Mouse (Mus musculus) heart, embryonic 16.5 days (tissue): Measurements from ENCODE around the gene Pfn5. TPM values are rescaled to one million over a fixed set of nuclear protein-coding genes. Genes with fewer than 3 reads are reported as not detected.
"Not testable (repeated sequence)": the region's sequence is repeated elsewhere in the genome, so short reads cannot be mapped to it uniquely, and the experiment has no call there.

ENCODE experiments used
- ATAC-seq: fragments of 200-750 bp; cut with Nextera tagmentation; replicated peaks from 2 replicates; pipeline ENCODE4 v1.8.0; 2017; ENCODE audit warnings: moderate number of reproducible peaks; ENCODE audit not compliant: insufficient read depth, low FRiP score; ENCODE audit errors: extremely low read depth
- H3K27ac ChIP-seq: fragments of 300-500 bp; sonication (generic); 2 replicates; pipeline ENCODE4 v1.5.1; 2014; ENCODE audit warnings: mild to moderate bottlenecking, low read length, control low read depth, moderate library complexity
- H3K27me3 ChIP-seq: fragments of 300-500 bp; sonication (generic); 2 replicates; pipeline ENCODE4 v1.6.1; 2014; ENCODE audit warnings: low read length, mixed read lengths; ENCODE audit not compliant: control insufficient read depth, insufficient read depth
- H3K36me3 ChIP-seq: fragments of 300-500 bp; sonication (generic); 2 replicates; pipeline ENCODE4 v1.6.1; 2014; ENCODE audit not compliant: control insufficient read depth, insufficient read depth
- H3K4me1 ChIP-seq: fragments of 300-500 bp; sonication (generic); 2 replicates; pipeline ENCODE4 v1.6.1; 2014; ENCODE audit warnings: low read length, mixed read lengths; ENCODE audit not compliant: control insufficient read depth, insufficient read depth
- H3K4me2 ChIP-seq: fragments of 300-500 bp; sonication (generic); 2 replicates; pipeline ENCODE4 v1.6.1; 2014; ENCODE audit warnings: low read depth, mild to moderate bottlenecking, control low read depth, low read length
- H3K4me3 ChIP-seq: fragments of 300-500 bp; sonication (generic); 2 replicates; pipeline ENCODE4 v1.5.1; 2014; ENCODE audit warnings: mild to moderate bottlenecking, control low read depth, low read length
- H3K9ac ChIP-seq: fragments of 300-500 bp; sonication (generic); 2 replicates; pipeline ENCODE4 v1.6.1; 2014; ENCODE audit warnings: low read length, control low read depth
- H3K9me3 ChIP-seq: fragments of 300-500 bp; sonication (generic); replicated peaks from 2 replicates; pipeline ENCODE4 v1.6.1; 2016; ENCODE audit warnings: low read length; ENCODE audit not compliant: control insufficient read depth
- WGBS: fragments of 180-500 bp; shearing (Covaris S2); extraction: QIAGEN DNeasy Blood & Tissue Kit; methylation state at CpG from one replicate; pipeline ENCODE4 v1.1.7; 2014; 5-methylcytosine and 5-hydroxymethylcytosine counted together
- polyA plus RNA-seq: library from polyadenylated mRNA; unstranded; fragments of >200 nt; fragmentation: Nextera tagmentation; extraction: Ambion mirVana; gene quantifications from 2 replicates; pipeline ENCODE4 v1.2.1, GENCODE M21; 2015

The Pfn5 gene
- polyA plus RNA-seq, result not detected in 2 replicates

- Histone ChIP-seq H3K9me3 (0 out of 2 replicates have a peak, but pooled peaks cover 4% of the 10 kb centered on the region), H3K27ac (no peak within 1 kb of the TSS), H3K4me3 (no peak within 1 kb of the TSS), H3K36me3 (no peaks in the 10 kb centered on the region), H3K9ac (no peak within 1 kb of the TSS), H3K4me1 (no peaks in the 10 kb centered on the region), H3K4me2 (no peak within 1 kb of the TSS), H3K27me3 (no peaks in the 10 kb centered on the region)
- WGBS, result 83% methylated on average over 2 of the region's 2 CpGs
- ATAC-seq, result no peak
These were observed at the start of gene Pfn5, which contains the start of gene Asb12 for GRCm38 (mm10) chrX:95557887-95558286. Gene Pfn5 (plus strand): TSS chrX:95558104. Gene Asb12 (minus strand): TSS chrX:95557987.

GRCm38 (mm10) chrX:95523883-95524282 is 34.0 kb upstream of the Pfn5 start:
- no peaks in the 10 kb centered on the region for H3K9me3 ChIP-seq
- ATAC-seq, result no peak
- H3K4me2 ChIP-seq, result no peak overlapping the region
- H3K36me3 ChIP-seq, result no peaks in the 10 kb centered on the region
- H3K4me1 ChIP-seq, result no peaks in the 10 kb centered on the region
- H3K27me3 ChIP-seq, result no peaks in the 10 kb centered on the region
- H3K27ac ChIP-seq, result no peak overlapping the region
- H3K4me3 ChIP-seq, result no peak overlapping the region
- H3K9ac ChIP-seq, result no peak overlapping the region

GRCm38 (mm10) chrX:95525166-95525565 is 32.7 kb upstream of the Pfn5 start:
- no peaks in the 10 kb centered on the region for H3K27me3 ChIP-seq
- WGBS, result 70% methylated on average over 2 of the region's 2 CpGs
- H3K4me2 ChIP-seq, result no peak overlapping the region
- no peaks in the 10 kb centered on the region for H3K4me1 ChIP-seq
- H3K9ac ChIP-seq, result no peak overlapping the region
- H3K36me3 ChIP-seq, result no peaks in the 10 kb centered on the region
- H3K27ac ChIP-seq, result no peak overlapping the region
- ATAC-seq, result no peak
- no peak overlapping the region for H3K4me3 ChIP-seq
- H3K9me3 ChIP-seq, result no peaks in the 10 kb centered on the region

GRCm38 (mm10) chrX:95535493-95535892 is 22.4 kb upstream of the Pfn5 start:
- H3K9ac ChIP-seq, H3K4me3 ChIP-seq, H3K27ac ChIP-seq, H3K4me2 ChIP-seq, H3K4me1 ChIP-seq, H3K9me3 ChIP-seq, H3K27me3 ChIP-seq, ATAC-seq, H3K36me3 ChIP-seq: not testable (repeated sequence)
- WGBS, result 88% methylated on average over 2 of the region's 2 CpGs

GRCm38 (mm10) chrX:95554321-95554720 is 3.6 kb upstream of the Pfn5 start:
- no peaks in the 10 kb centered on the region for H3K27me3 ChIP-seq
- H3K9ac ChIP-seq, result no peak overlapping the region
- no peak overlapping the region for H3K4me2 ChIP-seq
- 58% methylated on average over 4 of the region's 4 CpGs for WGBS
- H3K27ac ChIP-seq, result no peak overlapping the region
- H3K4me3 ChIP-seq, result no peak overlapping the region
- no peaks in the 10 kb centered on the region for H3K36me3 ChIP-seq
- H3K9me3 ChIP-seq, result no peaks in the 10 kb centered on the region
- no peak for ATAC-seq
- no peaks in the 10 kb centered on the region for H3K4me1 ChIP-seq

- Histone ChIP-seq H3K4me1 (no peaks in the 10 kb centered on the region), H3K9me3 (no peaks in the 10 kb centered on the region), H3K4me2 (no peak overlapping the region), H3K27ac (no peak overlapping the region), H3K27me3 (no peaks in the 10 kb centered on the region), H3K9ac (no peak overlapping the region), H3K4me3 (no peak overlapping the region), H3K36me3 (no peaks in the 10 kb centered on the region)
- WGBS, result 31% methylated on average over 5 of the region's 5 CpGs
- ATAC-seq, result no peak; the same call in 1 of the 2 replicates
These were observed 42.7 kb downstream of the Pfn5 start for GRCm38 (mm10) chrX:95600609-95601008.

Other genes starting within 250 kb of the Pfn5 start
- gene Amer1, start 113.2 kb upstream of the Pfn5 start, polyA plus RNA-seq, result 5.8 and 5.9 TPM in 2 replicates
- gene Asb12, start 117 bp upstream of the Pfn5 start, polyA plus RNA-seq, result 3.8 TPM in 2 replicates
- 6.6 and 7.0 TPM in 2 replicates for gene Zc4h2, start 100.4 kb downstream of the Pfn5 start, polyA plus RNA-seq
- gene Zc3h12b, start 153.6 kb downstream of the Pfn5 start, polyA plus RNA-seq, result 1.3 and 1.4 TPM in 2 replicates